ENCODE assay signal across 12 mouse cellular contexts in the genomic region with DNA sequence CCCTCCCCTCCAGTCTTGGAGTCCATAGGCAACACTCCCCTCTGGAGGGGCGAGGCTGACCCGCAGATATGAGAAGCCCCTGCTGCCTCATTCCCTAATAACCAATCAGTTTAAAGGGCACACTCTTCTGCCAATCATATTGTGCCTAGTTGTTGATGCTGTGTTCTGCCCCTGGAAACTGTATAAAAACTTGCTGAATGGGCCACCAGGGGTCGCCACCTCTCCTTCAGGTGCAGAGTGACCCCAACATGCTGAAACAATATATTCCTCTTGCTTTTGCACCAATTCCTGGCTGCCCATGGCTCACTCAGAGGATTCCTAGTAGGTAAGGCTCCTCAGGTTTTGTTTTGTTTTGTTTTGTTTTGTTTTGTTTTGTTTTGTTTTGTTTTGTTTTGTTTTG. TPM values are rescaled to one million over a fixed set of nuclear protein-coding genes. Genes with fewer than 3 reads are reported as not detected.
DNase-seq lines count a peak whose midpoint lies in the region; TF ChIP-seq lines count a peak whose summit lies in the region.
"Had no signal": no experiment of that assay in that cellular context is flagged by ENCODE, and none has a peak within 500 bp of the region (broad histone marks: within the 10 kb centered on the region; RNA-seq: fewer than 3 reads in every experiment).

No protein-coding gene starts in this region.

- H3K4me1 ChIP-seq in testis, adult 2 months (ENCODE audit: control insufficient read depth, insufficient read depth, low read length): no peaks in the 10 kb centered on the region
- H3K4me1 ChIP-seq: lung, embryonic 15.5 days; stomach, embryonic 15.5 days had no signal

- no peaks in the 10 kb centered on the region for H3K36me3 ChIP-seq in testis, adult 2 months (ENCODE audit: control insufficient read depth, insufficient read depth, low read length)
- H3K36me3 ChIP-seq in splenic B cell, adult 2 months (ENCODE audit: control insufficient read depth, insufficient read depth, low read length, poor library complexity, severe bottlenecking): no peaks in the 10 kb centered on the region
- H3K36me3 ChIP-seq: lung, embryonic 15.5 days; stomach, embryonic 15.5 days had no signal

- intact Hi-C loops in heart, postnatal 14 days (cut with DNase I): no loop called here

- no peaks in the 10 kb centered on the region for H3K27me3 ChIP-seq in testis, adult 2 months (ENCODE audit: control insufficient read depth, insufficient read depth, low read length)
- H3K27me3 ChIP-seq in splenic B cell, adult 2 months (ENCODE audit: control insufficient read depth, insufficient read depth, low read length, poor library complexity, severe bottlenecking): no peaks in the 10 kb centered on the region
- H3K27me3 ChIP-seq: lung, embryonic 15.5 days; stomach, embryonic 15.5 days had no signal

- H3K27ac ChIP-seq in testis, adult 2 months (ENCODE audit: control insufficient read depth, insufficient read depth, low read depth, low read length): no peak overlapping the region
- H3K27ac ChIP-seq: lung, embryonic 15.5 days; stomach, embryonic 15.5 days had no signal

- TF ChIP-seq POLR2A in testis, adult 2 months (IDR thresholded peaks at IDR 0.05; ENCODE audit: control insufficient read depth, low read depth, low read length): no peak

- peak; percentile 4 to 10 for DNase-seq in heart, postnatal 14 days
- no peak for DNase-seq in heart, adult 11 months
- no peak for DNase-seq in testis, postnatal 14 days (ENCODE audit: low spot score)
- peak; percentile 2 for DNase-seq in embryo, embryonic 11.5 days (ENCODE audit: low read depth, low spot score)
- DNase-seq in splenic B cell, adult 2 months (ENCODE audit: low read depth, low spot score): peak; percentile 7
- no peak for DNase-seq in natural killer cell, adult 2 months (ENCODE audit: low spot score in 2 of 2)
- DNase-seq in spleen, postnatal 4 days (ENCODE audit: low spot score in 2 of 2): no peak

- H3K4me3 ChIP-seq in testis, adult 2 months (ENCODE audit: control insufficient read depth, low read depth, low read length): no peak overlapping the region
- H3K4me3 ChIP-seq: lung, embryonic 15.5 days; stomach, embryonic 15.5 days had no signal

- TF ChIP-seq CTCF in testis, adult 2 months (IDR thresholded peaks at IDR 0.05; ENCODE audit: control insufficient read depth, insufficient read depth, insufficient replicate concordance, low read depth, low read length): peak; percentile 41; the same call in 1 of the 2 replicates

RNA-seq across cellular contexts. Expression of a gene that starts 3.8 kb away (rescaled TPM):
- not detected for total RNA-seq in heart, postnatal 14 days (2021)
- polyA plus RNA-seq in testis, adult 2 months (2012; rRNA removed): 0.12 and 0.21 TPM in 2 replicates
- total RNA-seq: adrenal gland, adult 18-20 months; gastrocnemius, postnatal 4 days had no signal
- polyA plus RNA-seq: lung, embryonic 15.5 days; stomach, embryonic 15.5 days had no signal

RNA-seq across cellular contexts. Expression of a gene that starts 5.3 kb away (rescaled TPM):
- total RNA-seq in heart, postnatal 14 days (2021): not detected
- polyA plus RNA-seq in testis, adult 2 months (2012; rRNA removed): 0.04 TPM in 1 of 2 replicates, not detected in the other
- total RNA-seq: gastrocnemius, postnatal 4 days had no signal
- polyA plus RNA-seq: lung, embryonic 15.5 days; stomach, embryonic 15.5 days had no signal

RNA-seq across cellular contexts. Expression of a gene that starts 25.9 kb away (rescaled TPM):
- not detected for total RNA-seq in heart, postnatal 14 days (2021)
- polyA plus RNA-seq in testis, adult 2 months (2012; rRNA removed): 0.10 and 0.37 TPM in 2 replicates
- total RNA-seq: adrenal gland, adult 18-20 months; gastrocnemius, postnatal 4 days had no signal
- polyA plus RNA-seq: lung, embryonic 15.5 days; stomach, embryonic 15.5 days had no signal

RNA-seq across cellular contexts. Expression of a gene that starts 28.5 kb away (rescaled TPM):
- total RNA-seq in heart, postnatal 14 days (2021): not detected
- polyA plus RNA-seq in testis, adult 2 months (2012; rRNA removed): 0.07 TPM in 1 of 2 replicates, not detected in the other
- total RNA-seq: adrenal gland, adult 18-20 months; gastrocnemius, postnatal 4 days had no signal
- polyA plus RNA-seq: lung, embryonic 15.5 days; stomach, embryonic 15.5 days had no signal

RNA-seq across cellular contexts. Expression of a gene that starts 51.1 kb away (rescaled TPM):
- total RNA-seq in heart, postnatal 14 days (2021): not detected
- 0.13 TPM in 1 of 2 replicates, not detected in the other for polyA plus RNA-seq in testis, adult 2 months (2012; rRNA removed)
- total RNA-seq: adrenal gland, adult 18-20 months; gastrocnemius, postnatal 4 days had no signal
- polyA plus RNA-seq: lung, embryonic 15.5 days; stomach, embryonic 15.5 days had no signal

Comparison
In these comparisons a context has a peak if more than half of its experiments do, and no peak if none do; other contexts are left out.
1. DNase-seq: peak in heart, postnatal 14 days (2 of 2), embryo, embryonic 11.5 days (single experiment) and splenic B cell, adult 2 months (single experiment); none in heart, adult 11 months (single experiment), testis, postnatal 14 days (single experiment), natural killer cell, adult 2 months (0 of 2) and spleen, postnatal 4 days (0 of 2).